Mouse (Mus musculus) intestine, postnatal 0 days (tissue): ENCODE data around the gene Pnpla5. TPM values are rescaled to one million over a fixed set of nuclear protein-coding genes. Genes with fewer than 3 reads are reported as not detected.

Experiments
- ATAC-seq: fragments of 200-750 bp; cut with Nextera tagmentation; 2 replicates; pipeline ENCODE4 v1.8.0; 2017; ENCODE audit warnings: mild to moderate bottlenecking, moderate TSS enrichment, moderate library complexity
- H3K27ac ChIP-seq: fragments of 300-500 bp; sonication (generic); 2 replicates; pipeline ENCODE4 v1.5.1; 2014; ENCODE audit warnings: mild to moderate bottlenecking, low read depth, low read length, moderate library complexity
- H3K27me3 ChIP-seq: fragments of 300-500 bp; sonication (generic); replicated peaks from 2 replicates; pipeline ENCODE4 v1.6.1; 2014; ENCODE audit warnings: low read length, mixed read lengths; ENCODE audit not compliant: control insufficient read depth, insufficient read depth
- H3K36me3 ChIP-seq: fragments of 300-500 bp; sonication (generic); 2 replicates; pipeline ENCODE4 v1.6.1; 2014; ENCODE audit warnings: mild to moderate bottlenecking, moderate library complexity; ENCODE audit not compliant: control insufficient read depth, insufficient read depth
- H3K4me1 ChIP-seq: fragments of 300-500 bp; sonication (generic); replicated peaks from 2 replicates; pipeline ENCODE4 v1.6.1; 2014; ENCODE audit warnings: antibody characterized with exemption, low read length, mixed read lengths; ENCODE audit not compliant: control insufficient read depth, insufficient read depth
- H3K4me2 ChIP-seq: fragments of 300-500 bp; sonication (generic); replicated peaks from 2 replicates; pipeline ENCODE4 v1.6.1; 2014; ENCODE audit warnings: low read depth, mild to moderate bottlenecking, moderate library complexity
- H3K4me3 ChIP-seq: fragments of 300-500 bp; sonication (generic); 2 replicates; pipeline ENCODE4 v1.5.1; 2014; ENCODE audit warnings: low read depth, low read length
- H3K9ac ChIP-seq: fragments of 300-500 bp; sonication (generic); 2 replicates; pipeline ENCODE4 v1.6.1; 2014; ENCODE audit warnings: mild to moderate bottlenecking, low read depth, low read length
- H3K9me3 ChIP-seq: fragments of 300-500 bp; sonication (generic); 2 replicates; pipeline ENCODE4 v1.6.1; 2016; ENCODE audit warnings: mixed run types; ENCODE audit not compliant: control insufficient read depth
- CTCF ChIP-seq: sonication (generic); IDR thresholded peaks from 2 replicates; pipeline ENCODE4 v1.5.1; 2016; ENCODE audit warnings: low read depth, mild to moderate bottlenecking, control low read depth, antibody characterized with exemption, moderate library complexity
- WGBS: fragments of 180-500 bp; shearing (Covaris S2); extraction: QIAGEN DNeasy Blood & Tissue Kit; methylation state at CpG from one replicate; pipeline ENCODE4 v1.1.7; 2014; 5-methylcytosine and 5-hydroxymethylcytosine counted together
- polyA plus RNA-seq: library from polyadenylated mRNA; unstranded; fragments of >200 nt; fragmentation: Nextera tagmentation; extraction: Ambion mirVana; gene quantifications from 2 replicates; pipeline ENCODE4 v1.2.1, GENCODE M21; 2015

The Pnpla5 gene
- polyA plus RNA-seq, 1 experiment from 2014 or later, result not detected

GRCm38 (mm10) chr15:84074705-84075185 is 48.2 kb downstream of the Pnpla5 start:
- 18% methylated on average over 17 of the region's 17 CpGs for WGBS
- Histone ChIP-seq H3K9me3 (no peaks in the 10 kb centered on the region), H3K4me2 (no peak overlapping the region), H3K27me3 (peaks cover 27% of the 10 kb centered on the region), H3K27ac (no peak overlapping the region), H3K9ac (no peak overlapping the region), H3K4me1 (no peaks in the 10 kb centered on the region), H3K36me3 (no peaks in the 10 kb centered on the region), H3K4me3 (no peak overlapping the region)
- ATAC-seq, result no peak
- TF ChIP-seq CTCF, result peak; percentile 39

GRCm38 (mm10) chr15:84073911-84074704 is 48.9 kb downstream of the Pnpla5 start:
- ATAC-seq, result no peak
- no peak overlapping the region for H3K4me2 ChIP-seq
- peak; percentile 90 for TF ChIP-seq CTCF
- H3K4me1 ChIP-seq, result no peaks in the 10 kb centered on the region
- no peak overlapping the region for H3K9ac ChIP-seq
- no peak overlapping the region for H3K4me3 ChIP-seq
- H3K36me3 ChIP-seq, result no peaks in the 10 kb centered on the region
- H3K27me3 ChIP-seq, result peaks cover 33% of the 10 kb centered on the region
- WGBS, result 8% methylated on average over 11 of the region's 15 CpGs
- no peaks in the 10 kb centered on the region for H3K9me3 ChIP-seq
- no peak overlapping the region for H3K27ac ChIP-seq

- Histone ChIP-seq H3K27me3 (peaks cover 39% of the 10 kb centered on the region), H3K4me3 (no peak overlapping the region), H3K9ac (no peak overlapping the region), H3K4me1 (no peaks in the 10 kb centered on the region), H3K36me3 (no peaks in the 10 kb centered on the region), H3K9me3 (no peaks in the 10 kb centered on the region), H3K4me2 (no peak overlapping the region), H3K27ac (no peak overlapping the region)
- WGBS, result 22% methylated on average over 8 of the region's 8 CpGs
- ATAC-seq, result no peak
- TF ChIP-seq CTCF, result no peak
Measured at GRCm38 (mm10) chr15:84073058-84073457, 49.9 kb downstream of the Pnpla5 start.

GRCm38 (mm10) chr15:84072226-84072625 is 50.7 kb downstream of the Pnpla5 start:
- TF ChIP-seq CTCF, result peak; percentile 66
- ATAC-seq, result no peak
- Histone ChIP-seq H3K4me2 (no peak overlapping the region), H3K27me3 (peaks cover 44% of the 10 kb centered on the region), H3K36me3 (no peaks in the 10 kb centered on the region), H3K4me1 (no peaks in the 10 kb centered on the region), H3K9ac (no peak overlapping the region), H3K9me3 (no peaks in the 10 kb centered on the region), H3K27ac (no peak overlapping the region), H3K4me3 (no peak overlapping the region)
- 30% methylated on average over 7 of the region's 7 CpGs for WGBS

GRCm38 (mm10) chr15:84070116-84070676 is 52.8 kb downstream of the Pnpla5 start:
- Histone ChIP-seq H3K9me3 (peaks cover 3% of the 10 kb centered on the region; the same call in 1 of the 2 replicates), H3K4me1 (no peaks in the 10 kb centered on the region), H3K4me3 (no peak overlapping the region), H3K27ac (no peak overlapping the region), H3K36me3 (no peaks in the 10 kb centered on the region), H3K9ac (no peak overlapping the region), H3K4me2 (no peak overlapping the region), H3K27me3 (peaks cover 42% of the 10 kb centered on the region)
- TF ChIP-seq CTCF, result no peak
- ATAC-seq, result no peak
- 4% methylated on average over 13 of the region's 13 CpGs for WGBS

GRCm38 (mm10) chr15:84069455-84070050 is 53.4 kb downstream of the Pnpla5 start:
- H3K4me1 ChIP-seq, result no peaks in the 10 kb centered on the region
- no peak overlapping the region for H3K4me2 ChIP-seq
- H3K9ac ChIP-seq, result no peak overlapping the region
- no peak overlapping the region for H3K4me3 ChIP-seq
- peaks cover 36% of the 10 kb centered on the region for H3K27me3 ChIP-seq
- no peak overlapping the region for H3K27ac ChIP-seq
- TF ChIP-seq CTCF, result no peak
- H3K9me3 ChIP-seq, result peaks cover 3% of the 10 kb centered on the region; the same call in 1 of the 2 replicates
- ATAC-seq, result no peak
- 8% methylated on average over 16 of the region's 16 CpGs for WGBS
- H3K36me3 ChIP-seq, result no peaks in the 10 kb centered on the region
